Mouse (Mus musculus) liver, embryonic 14.5 days (tissue): ENCODE measurements at regions not wholly inside any gene's neighbourhood (a gene's known extent, or its start where the extent isn't known, plus 50 kb on each side); places are given as distances from the start of the nearest gene placed in this dataset.

Experiments used
- CTCF ChIP-seq: IDR thresholded peaks from 2 replicates; pipeline ENCODE4 v1.5.1; 2016; ENCODE audit warnings: antibody characterized with exemption, low read depth, control low read depth
- EP300 ChIP-seq: IDR thresholded peaks from 2 replicates; pipeline ENCODE4 v1.6.1; 2016; ENCODE audit warnings: antibody characterized with exemption, low read depth

DNA sequence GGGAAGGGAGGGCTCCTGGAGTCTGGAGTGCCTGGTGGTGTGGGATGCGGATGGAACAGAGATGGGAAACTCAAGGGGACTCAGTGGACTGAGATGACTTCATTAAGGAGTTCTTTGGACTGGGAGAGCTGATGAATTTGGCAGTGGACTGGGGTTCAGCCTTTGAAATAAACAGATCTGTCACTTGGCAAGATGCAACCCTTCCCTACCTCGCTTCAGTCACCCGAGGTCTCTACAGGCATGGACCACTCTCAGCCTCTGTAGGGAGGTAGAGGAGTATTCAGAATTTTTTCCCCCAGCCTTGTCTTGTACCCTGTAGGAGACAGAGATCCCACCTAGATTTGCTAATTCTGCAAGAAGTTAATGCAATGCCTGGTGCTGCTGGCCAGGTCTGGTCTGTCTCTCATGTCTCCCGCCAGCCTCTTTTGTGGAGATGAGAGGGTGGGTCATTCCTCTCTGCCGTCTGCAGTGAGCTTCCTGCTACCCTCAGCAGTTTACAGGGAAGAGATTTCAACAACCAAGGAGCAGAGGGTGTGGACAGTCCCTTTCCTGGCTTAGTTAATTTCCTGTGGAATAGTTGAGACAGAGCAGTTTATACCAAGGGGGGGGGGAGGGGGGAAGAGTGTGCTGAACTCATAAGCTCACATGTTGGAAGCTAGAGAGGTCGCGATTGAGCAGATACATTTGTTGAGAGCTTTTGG is 261.0 kb downstream of the Rps24 start:
- no peak for TF ChIP-seq CTCF
- no peak for TF ChIP-seq EP300
